Mouse (Mus musculus) layer of hippocampus, adult 2 months (tissue): ENCODE measurements around the gene Cfl1. TPM values are rescaled to one million over a fixed set of nuclear protein-coding genes. Genes with fewer than 3 reads are reported as not detected.

ENCODE experiments used
- DNase-seq, 2 experiments: peaks; one replicate each; pipeline ENCODE4 v3.0.0; 2022; ENCODE audit warnings: low spot score in 2 of 2
- H3K27ac ChIP-seq: fragments of 200-600 bp; 2 replicates; pipeline ENCODE4 v1.8.1; 2022
- H3K4me3 ChIP-seq: fragments of 200-600 bp; 2 replicates; pipeline ENCODE4 v1.8.1; 2022; ENCODE audit warnings: mild to moderate bottlenecking
- CTCF ChIP-seq: fragments of 200-600 bp; conservative IDR thresholded peaks from 2 replicates; pipeline ENCODE4 v1.8.1; 2022; ENCODE audit warnings: antibody characterized with exemption, mild to moderate bottlenecking, moderate library complexity
- total RNA-seq, 2 experiments: library from RNA; stranded (reverse); gene quantifications; 2 replicates each; pipeline ENCODE4 v1.2.3; 2021

The Cfl1 gene
- total RNA-seq, 2 experiments from 2014 or later = 1,280 to 1,287 TPM

DNA sequence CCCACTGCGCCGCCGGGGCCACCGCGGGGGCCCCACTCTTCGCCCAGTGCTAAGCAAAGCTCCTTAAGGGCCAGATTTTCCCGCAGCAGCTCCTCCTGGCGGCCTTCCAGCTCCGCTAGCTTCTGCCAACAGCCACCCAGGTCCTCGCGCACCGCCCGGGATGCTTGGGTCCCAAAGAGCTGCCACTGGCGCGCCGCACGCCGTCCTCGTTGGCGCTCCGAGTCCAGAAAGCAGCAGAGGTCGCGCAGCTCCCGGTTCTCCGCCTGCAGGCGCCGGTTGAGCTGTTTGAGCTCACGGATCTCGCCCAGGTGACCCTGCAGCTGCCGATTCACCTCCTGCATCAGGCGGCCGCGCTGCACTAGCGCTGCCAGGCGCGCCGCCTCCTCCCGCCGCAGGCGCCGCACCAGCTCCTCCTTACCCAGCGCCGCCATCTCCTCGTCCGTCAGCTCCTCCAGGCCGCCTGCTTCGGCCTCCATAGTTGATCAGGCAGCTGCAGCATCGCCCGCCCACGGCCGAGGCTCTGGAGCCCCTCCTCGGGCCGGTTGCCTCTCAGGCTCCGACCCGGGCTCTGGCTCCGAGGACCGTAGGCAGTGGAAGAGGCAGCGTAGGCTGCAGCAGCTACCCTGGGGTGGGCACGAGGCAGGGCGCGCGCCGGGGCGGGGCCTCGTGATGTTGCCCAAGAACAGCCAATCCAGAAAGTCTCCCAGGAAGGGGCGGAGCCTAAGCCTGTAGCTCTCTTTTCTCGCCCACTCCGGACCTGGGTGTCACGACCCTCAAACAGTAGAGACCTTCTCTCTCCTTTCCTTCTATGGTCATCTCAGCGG, 33.1 kb upstream of the Cfl1 start:
- Histone ChIP-seq H3K27ac (peak overlapping the region; percentile 100), H3K4me3 (peak overlapping the region; percentile 81)
- TF ChIP-seq CTCF = peak; percentile 43
- DNase-seq = peak; percentile 96

DNA sequence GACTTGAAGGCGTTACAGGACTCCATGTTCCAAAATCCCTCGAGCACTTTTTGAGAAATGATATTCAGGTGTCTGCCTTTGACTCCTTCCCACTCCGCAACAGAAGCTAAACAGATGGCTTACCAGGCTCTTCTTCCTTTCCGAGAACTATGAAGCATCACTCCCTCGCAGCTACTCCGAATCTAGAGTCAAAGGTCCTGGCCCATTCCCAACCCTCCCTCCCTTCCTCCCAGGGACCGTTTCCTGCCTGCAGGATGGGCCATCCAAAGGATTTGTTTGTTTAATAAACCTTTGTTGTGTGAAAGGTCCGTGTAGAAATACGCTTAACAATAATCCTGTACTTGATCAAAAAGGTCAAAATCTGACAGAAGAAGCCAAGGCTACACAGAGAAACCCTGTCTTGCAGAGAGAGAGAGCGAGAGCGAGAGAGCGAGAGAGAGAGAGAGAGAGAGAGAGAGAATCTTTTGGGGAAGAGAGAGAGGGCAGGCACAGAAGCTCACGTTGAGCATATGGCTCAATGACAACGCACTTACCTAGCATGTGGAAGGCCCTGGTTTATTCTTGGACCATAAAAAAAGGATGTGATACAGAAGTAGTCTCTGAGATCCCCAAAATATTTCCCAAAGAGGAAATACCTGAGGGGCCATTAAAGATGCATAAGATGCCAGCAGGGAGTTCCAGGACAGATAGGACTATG, 32.4 kb upstream of the Cfl1 start, which contains the start of gene Ccdc85b:
TSS of gene Ccdc85b (minus strand) at position 149 of the 697 bp plus-strand sequence.
- no peak for TF ChIP-seq CTCF
- Histone ChIP-seq H3K4me3 (peak within 1 kb of the TSS; percentile 81), H3K27ac (peak within 1 kb of the TSS; percentile 100)

DNA sequence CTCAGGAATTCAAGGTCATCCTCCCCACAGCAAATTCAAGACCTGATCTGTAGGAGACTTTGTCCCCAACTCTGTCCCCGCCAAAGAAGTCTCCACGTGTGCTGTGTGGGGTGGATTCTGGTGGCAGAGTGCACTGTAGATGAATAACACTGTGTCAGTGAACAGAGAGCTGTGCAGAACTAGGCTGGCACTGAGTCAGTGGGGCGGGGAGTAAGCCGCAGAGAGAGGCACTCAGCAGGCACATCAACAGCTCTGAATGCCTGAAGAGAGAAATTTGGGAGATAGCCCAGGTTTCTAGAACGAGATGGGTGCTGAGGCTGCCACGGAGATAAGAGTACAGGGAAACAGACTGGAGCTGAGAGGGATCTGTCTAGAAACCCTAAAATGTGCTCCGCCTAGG, 31.2 kb upstream of the Cfl1 start:
- H3K27ac ChIP-seq = peak overlapping the region; percentile 100
- TF ChIP-seq CTCF = peak; percentile 9; the same call in 1 of the 2 replicates
- peak; percentile 62 to 78 for DNase-seq
- no peak overlapping the region for H3K4me3 ChIP-seq

More for the DNA sequence above, 32.4 kb upstream of the Cfl1 start, which contains the start of gene Ccdc85b:
- DNase-seq = no peak

DNA sequence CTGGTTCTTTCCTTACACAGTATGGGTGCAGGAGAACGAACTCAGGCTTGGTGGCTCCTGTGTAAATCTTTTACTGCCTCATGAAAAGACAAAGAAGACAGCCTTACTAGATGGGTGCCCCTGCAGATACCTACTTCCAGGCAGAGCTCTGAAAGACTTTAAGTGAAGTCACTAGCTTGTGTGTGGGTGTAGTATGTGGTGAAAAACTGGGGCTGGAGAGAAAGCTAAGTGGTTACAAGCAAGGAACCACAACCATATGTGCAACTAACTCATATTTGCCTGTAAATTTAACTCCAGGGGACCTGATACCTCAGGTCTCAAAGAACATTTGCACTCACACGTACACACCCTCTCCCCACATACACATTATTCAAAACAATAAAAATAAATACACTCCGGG, 30.4 kb upstream of the Cfl1 start:
- Histone ChIP-seq H3K4me3 (peak overlapping the region; percentile 77), H3K27ac (peak overlapping the region; percentile 100)
- TF ChIP-seq CTCF = no peak
- DNase-seq = no peak

DNA sequence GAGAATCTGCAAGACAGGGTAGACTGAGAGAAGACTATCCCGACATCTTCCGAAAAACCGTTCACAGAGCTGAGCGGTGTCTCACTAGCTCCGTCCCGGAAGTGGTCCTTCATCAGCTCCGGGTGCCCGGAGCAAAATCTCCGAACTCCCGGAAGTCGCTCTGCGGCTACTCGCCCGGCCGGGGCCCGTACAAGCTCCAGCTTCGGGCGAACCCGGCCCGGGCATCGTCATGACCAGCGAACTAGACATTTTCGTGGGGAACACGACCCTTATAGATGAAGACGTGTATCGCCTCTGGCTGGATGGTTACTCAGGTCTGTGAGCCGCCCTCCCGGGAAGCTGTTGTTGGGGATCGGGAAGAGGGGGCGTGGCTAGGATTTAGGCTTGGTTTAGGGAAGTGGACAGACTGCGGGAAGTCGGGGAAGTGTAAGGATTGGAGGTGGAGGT, 29.8 kb upstream of the Cfl1 start, which contains the start of gene Fibp:
TSS of gene Fibp (plus strand) at position 151 of the 447 bp plus-strand sequence.
- peak; percentile 81 to 91 for DNase-seq
- H3K4me3 ChIP-seq = peak within 1 kb of the TSS; percentile 77
- H3K27ac ChIP-seq = peak within 1 kb of the TSS; percentile 100
- no peak for TF ChIP-seq CTCF

DNA sequence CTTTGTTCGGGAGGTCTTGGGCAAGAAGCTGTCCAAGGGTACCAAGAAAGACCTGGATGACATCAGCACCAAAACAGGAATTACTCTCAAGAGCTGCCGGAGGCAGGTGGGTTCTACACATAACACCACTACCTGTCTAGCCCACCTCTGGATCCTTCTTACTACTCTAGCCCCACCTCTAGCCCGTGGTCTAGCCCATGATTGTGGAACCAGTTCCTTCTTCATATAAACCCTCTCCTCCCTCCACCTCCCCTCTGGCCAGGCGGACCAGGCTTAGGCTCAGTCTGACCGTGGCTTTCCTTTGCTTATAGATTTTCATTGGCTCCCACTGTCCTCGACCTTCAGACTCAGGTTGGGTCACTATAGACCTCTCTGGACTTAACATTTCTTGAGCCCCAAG, 28.8 kb upstream of the Cfl1 start:
- no peak for DNase-seq
- no peak overlapping the region; the same call in 1 of the 2 replicates for H3K27ac ChIP-seq
- no peak for TF ChIP-seq CTCF
- peak overlapping the region; percentile 77 for H3K4me3 ChIP-seq

DNA sequence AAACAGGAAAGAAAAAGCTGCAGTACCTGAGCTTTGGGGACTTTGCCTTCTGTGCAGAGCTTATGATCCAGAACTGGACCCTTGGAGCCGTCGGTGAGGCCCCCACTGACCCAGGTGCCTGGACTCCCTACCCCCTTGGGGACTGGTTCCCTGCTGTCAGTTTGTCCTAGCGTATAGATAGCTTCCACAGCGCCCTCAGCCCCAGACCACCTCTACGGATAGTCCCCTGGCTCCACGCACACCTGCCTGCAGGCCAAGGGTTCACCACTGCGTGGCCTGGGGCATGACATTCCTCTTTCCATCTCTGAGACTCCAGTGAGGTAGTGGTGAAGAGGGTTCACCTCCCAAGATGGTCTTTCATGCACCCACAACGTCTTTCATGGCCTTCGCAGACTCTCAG, 27.0 kb upstream of the Cfl1 start:
- TF ChIP-seq CTCF = no peak

DNA sequence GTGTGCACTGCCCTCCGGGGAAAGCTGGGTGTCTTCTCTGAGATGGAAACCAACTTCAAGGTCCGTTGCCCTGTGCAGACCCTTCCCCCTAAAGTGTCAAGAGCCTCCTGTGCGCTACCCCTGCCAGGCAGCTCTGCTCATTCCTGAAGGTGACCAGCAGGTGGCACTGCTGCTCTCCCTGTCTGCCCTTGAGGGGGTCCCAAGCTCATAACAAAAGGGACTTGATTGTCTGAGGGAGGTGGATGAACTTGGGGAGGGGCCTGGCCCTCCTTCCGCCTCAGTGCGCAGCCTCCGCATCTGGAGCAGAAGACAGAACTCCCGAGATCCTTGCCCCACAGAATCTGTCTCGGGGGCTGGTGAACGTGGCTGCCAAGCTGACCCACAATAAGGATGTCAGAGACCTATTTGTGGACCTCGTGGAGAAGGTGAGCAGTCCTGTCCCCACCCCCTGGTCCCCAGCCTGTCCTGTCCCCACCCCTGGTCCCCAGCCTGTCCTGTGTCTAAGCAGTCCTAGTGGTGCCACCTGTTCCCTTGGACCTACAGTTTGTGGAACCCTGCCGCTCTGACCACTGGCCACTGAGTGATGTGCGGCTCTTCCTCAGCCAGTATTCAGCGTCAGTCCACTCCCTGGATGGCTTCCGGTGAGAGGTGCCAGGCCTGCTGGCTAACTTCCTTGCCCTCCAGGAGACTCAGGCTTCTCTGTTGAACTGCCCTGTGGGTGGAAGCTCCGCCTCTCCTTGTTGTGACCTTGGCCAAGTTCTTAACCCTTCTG, 26.3 kb upstream of the Cfl1 start:
- Histone ChIP-seq H3K4me3 (peak overlapping the region; percentile 30), H3K27ac (peak overlapping the region; percentile 72)
- peak; percentile 96 for TF ChIP-seq CTCF
- peak in 1 of 2 experiments; percentile 68 for DNase-seq

More for the DNA sequence above, 27.0 kb upstream of the Cfl1 start:
- DNase-seq = no peak
- H3K4me3 ChIP-seq = no peak overlapping the region
- no peak overlapping the region for H3K27ac ChIP-seq

DNA sequence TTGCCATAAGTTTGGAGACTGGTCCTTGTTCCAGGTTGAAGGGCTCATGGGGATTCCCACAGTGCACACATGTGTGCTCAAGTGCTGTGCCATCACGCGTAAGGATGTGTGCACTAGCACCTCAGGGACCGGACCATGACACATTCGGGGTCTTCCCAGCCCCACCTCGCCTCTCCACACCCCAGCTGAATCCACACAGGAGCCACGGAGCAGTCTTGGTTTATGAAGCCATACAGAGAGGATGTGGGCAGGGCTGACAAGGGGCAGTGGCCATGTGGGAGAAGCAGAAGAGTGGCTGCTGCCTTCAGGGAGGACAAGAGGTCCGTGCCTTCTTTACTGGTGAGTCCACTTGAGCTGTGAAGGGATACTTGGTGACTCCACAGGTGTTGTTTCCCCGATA, 25.2 kb upstream of the Cfl1 start:
- no peak for TF ChIP-seq CTCF
- Histone ChIP-seq H3K4me3 (no peak overlapping the region), H3K27ac (peak overlapping the region; percentile 72)
- DNase-seq = no peak

DNA sequence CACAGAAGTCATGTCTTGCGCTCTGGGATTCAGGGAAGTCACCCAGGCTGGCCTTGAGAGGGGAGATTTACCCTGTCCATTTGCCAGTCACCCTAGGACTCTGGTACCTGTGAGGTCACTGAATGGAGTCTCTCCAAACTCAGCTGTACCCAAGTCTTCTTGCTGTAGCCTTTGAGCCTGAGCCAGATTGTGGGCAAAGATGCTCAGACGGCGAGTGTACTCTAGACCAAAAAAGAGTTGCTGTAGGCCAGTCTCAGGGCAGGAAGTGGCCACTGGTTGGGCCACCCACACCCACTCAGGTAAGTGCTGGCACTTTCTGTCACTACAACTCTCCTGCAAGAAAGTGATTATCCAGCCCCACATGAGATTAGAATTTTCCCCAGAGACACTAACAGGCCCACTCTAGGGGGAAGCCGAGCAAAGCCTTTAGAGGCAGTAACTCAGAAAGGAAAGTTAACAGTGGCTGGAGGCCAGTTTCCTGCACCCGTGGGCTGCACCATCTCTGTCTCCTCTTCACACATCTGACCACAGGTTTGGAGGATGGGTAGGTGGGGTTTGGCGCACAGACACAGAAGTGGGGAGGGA, 23.2 kb upstream of the Cfl1 start:
- no peak for DNase-seq
- no peak overlapping the region for H3K4me3 ChIP-seq
- no peak overlapping the region for H3K27ac ChIP-seq
- no peak for TF ChIP-seq CTCF

DNA sequence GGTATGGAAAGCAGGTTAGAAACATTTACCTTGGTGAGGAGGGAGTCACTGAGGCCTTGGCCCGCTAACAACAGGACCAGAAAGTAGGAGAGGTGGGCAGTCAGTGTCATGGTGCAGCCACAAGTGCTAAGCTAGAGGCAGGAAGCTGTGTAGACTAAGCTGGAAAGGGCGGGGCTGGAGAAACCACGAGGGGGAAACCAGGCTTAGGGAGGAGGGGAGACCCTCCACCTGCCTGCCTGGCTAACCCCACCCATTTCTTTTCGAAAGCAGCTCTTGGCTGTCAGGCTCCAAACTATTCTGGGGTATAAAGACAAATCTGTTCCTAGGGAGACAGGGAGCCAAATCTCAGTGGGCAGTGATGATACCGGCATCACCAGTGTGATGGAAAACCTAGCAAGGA, 21.9 kb upstream of the Cfl1 start, which contains the start of gene Ctsw:
TSS of gene Ctsw (minus strand) at position 134 of the 400 bp plus-strand sequence.
- no peak within 1 kb of the TSS for H3K27ac ChIP-seq
- no peak for TF ChIP-seq CTCF
- DNase-seq = no peak
- H3K4me3 ChIP-seq = no peak within 1 kb of the TSS

DNA sequence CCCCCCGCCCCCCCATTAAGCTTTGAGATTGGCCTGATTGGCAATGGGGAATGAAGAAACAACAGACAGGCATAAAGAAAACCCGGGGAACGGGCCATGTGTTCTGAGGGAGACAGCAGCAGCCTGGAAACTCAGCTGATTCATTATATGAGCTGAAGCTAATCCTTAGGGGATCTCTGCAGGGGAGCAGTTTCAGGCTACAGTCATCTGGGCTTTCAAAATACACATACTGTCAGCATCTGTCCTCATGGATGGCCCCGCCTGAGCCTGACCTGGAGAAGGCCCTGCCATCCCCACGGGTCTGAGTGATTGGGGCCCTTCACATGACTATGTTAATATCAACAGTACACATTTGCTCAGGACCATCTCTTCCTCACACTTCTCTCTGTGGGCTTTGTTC, 18.4 kb upstream of the Cfl1 start:
- Histone ChIP-seq H3K4me3 (no peak overlapping the region), H3K27ac (no peak overlapping the region)
- DNase-seq = no peak
- TF ChIP-seq CTCF = no peak
